Mouse (Mus musculus) liver, embryonic 13.5 days (tissue): Measurements from ENCODE around the gene Ankzf1. TPM values are rescaled to one million over a fixed set of nuclear protein-coding genes. Genes with fewer than 3 reads are reported as not detected.

Experiments used
- ATAC-seq: fragments of 200-750 bp; cut with Nextera tagmentation; 2 replicates; pipeline ENCODE4 v1.8.0; 2017; ENCODE audit warnings: low read depth, mild to moderate bottlenecking, moderate number of reproducible peaks, moderate library complexity
- DNase-seq: peaks from one replicate; pipeline ENCODE4 v3.0.0; 2022
- H3K27ac ChIP-seq: fragments of 300-500 bp; sonication (generic); 2 replicates; pipeline ENCODE4 v1.5.1; 2015; ENCODE audit warnings: moderate library complexity, mild to moderate bottlenecking, inconsistent platforms
- H3K27me3 ChIP-seq: fragments of 300-500 bp; sonication (generic); 2 replicates; pipeline ENCODE4 v1.6.1; 2015; ENCODE audit warnings: mild to moderate bottlenecking, inconsistent platforms
- H3K36me3 ChIP-seq: fragments of 300-500 bp; sonication (generic); 2 replicates; pipeline ENCODE4 v1.6.1; 2015; ENCODE audit warnings: mild to moderate bottlenecking, inconsistent platforms
- H3K4me1 ChIP-seq: fragments of 300-500 bp; sonication (generic); replicated peaks from 2 replicates; pipeline ENCODE4 v1.6.1; 2015; ENCODE audit warnings: inconsistent platforms
- H3K4me2 ChIP-seq: fragments of 300-500 bp; sonication (generic); 2 replicates; pipeline ENCODE4 v1.6.1; 2015; ENCODE audit warnings: inconsistent platforms, mild to moderate bottlenecking, moderate library complexity
- H3K4me3 ChIP-seq: fragments of 300-500 bp; sonication (generic); replicated peaks from 2 replicates; pipeline ENCODE4 v1.5.1; 2015; ENCODE audit warnings: mild to moderate bottlenecking, inconsistent platforms
- H3K9ac ChIP-seq: fragments of 300-500 bp; sonication (generic); 2 replicates; pipeline ENCODE4 v1.6.1; 2015; ENCODE audit warnings: mild to moderate bottlenecking, inconsistent platforms
- H3K9me3 ChIP-seq: fragments of 300-500 bp; sonication (generic); replicated peaks from 2 replicates; pipeline ENCODE4 v1.6.1; 2016; ENCODE audit warnings: inconsistent platforms
- WGBS: fragments of 180-500 bp; shearing (Covaris S2); methylation state at CpG from one replicate; pipeline ENCODE4 v1.1.7; 2015; ENCODE audit not compliant: insufficient replicate concordance; 5-methylcytosine and 5-hydroxymethylcytosine counted together
- polyA plus RNA-seq: library from polyadenylated mRNA; unstranded; fragments of >200 nt; fragmentation: Nextera tagmentation; extraction: Ambion mirVana; gene quantifications from 2 replicates; pipeline ENCODE4 v1.2.1, GENCODE M21; 2015

The Ankzf1 gene
- polyA plus RNA-seq, 1 experiment from 2014 or later = 9.3 TPM

DNA sequence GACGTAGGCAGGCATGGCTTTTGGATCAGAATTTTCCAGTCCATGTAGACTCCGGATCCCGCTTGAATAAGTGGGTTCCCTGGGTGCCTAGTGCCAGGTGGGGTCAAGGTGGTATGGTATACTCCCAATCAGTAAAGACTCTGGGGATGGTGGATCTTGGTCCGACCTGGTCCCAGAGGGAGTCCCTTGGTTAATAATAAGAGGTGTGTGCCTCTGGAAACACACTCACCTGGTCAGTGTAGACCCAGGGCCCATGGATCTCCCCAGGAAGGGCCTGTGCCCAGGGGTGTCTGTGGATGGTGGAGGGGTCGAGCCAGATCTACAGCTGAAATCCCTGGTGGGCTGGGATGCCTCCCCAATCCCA is 711 bp upstream of the Ankzf1 start:
- no peak; the same call in 1 of the 2 replicates for ATAC-seq
- no peaks in the 10 kb centered on the region for H3K9me3 ChIP-seq
- WGBS = 43% methylated on average over 5 of the region's 5 CpGs

DNA sequence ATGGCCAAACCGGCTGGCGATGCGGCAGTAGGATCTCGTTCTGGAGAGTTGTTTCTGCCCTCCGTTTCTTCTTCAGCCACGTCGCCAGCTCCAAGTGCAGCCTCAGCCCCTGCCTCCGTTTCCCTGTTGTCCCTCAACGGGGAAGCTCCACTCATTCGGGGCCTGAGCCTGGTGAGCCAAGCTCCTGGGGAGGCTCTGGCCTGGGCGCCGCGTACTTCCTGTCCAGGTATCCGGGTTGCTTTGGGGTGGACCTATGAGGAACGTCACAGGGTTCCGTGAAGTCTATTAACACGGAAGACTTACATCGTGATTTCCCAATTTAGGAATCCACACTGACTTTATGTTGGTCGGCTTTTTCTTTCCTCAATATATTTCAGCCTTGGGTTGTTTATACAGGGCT is 501 bp downstream of the Ankzf1 start:
- Histone ChIP-seq H3K4me2 (peak overlapping the region; percentile 94), H3K4me1 (peaks cover 51% of the 10 kb centered on the region), H3K27ac (peak overlapping the region; percentile 97), H3K9me3 (no peaks in the 10 kb centered on the region), H3K27me3 (no peaks in the 10 kb centered on the region), H3K9ac (peak overlapping the region; percentile 86), H3K36me3 (peaks cover 50% of the 10 kb centered on the region), H3K4me3 (peak overlapping the region; percentile 87)
- peak; percentile 30; the same call in 1 of the 2 replicates for ATAC-seq
- WGBS = under 1% methylated on average over 19 of the region's 19 CpGs
- peak; percentile 55 for DNase-seq

More for the DNA sequence above, 711 bp upstream of the Ankzf1 start:
- Histone ChIP-seq H3K9ac (peak overlapping the region; percentile 97), H3K4me3 (peak overlapping the region; percentile 87), H3K27ac (peak overlapping the region; percentile 97), H3K4me2 (peak overlapping the region; percentile 88), H3K36me3 (peaks cover 55% of the 10 kb centered on the region), H3K27me3 (no peaks in the 10 kb centered on the region), H3K4me1 (peaks cover 51% of the 10 kb centered on the region)
- no peak for DNase-seq

DNA sequence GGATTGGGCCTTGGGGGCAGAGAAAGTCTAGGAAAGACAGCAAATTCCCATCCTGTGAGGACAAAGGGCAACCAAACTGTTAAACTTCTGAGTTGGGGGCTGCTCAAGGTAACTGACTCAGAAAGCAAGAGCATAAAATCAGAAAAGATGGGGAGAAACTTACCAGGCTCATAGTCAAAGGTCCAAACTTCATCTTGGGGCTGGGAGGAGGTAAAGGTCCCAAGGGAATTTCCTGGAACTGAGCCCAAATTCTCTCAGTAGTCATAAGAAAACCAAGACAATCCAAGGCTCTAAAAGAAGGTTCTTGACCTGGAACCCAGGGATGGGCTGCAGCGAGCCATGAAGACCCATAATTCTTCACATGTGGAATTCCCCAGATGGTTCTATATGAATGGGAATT is 9.3 kb downstream of the Ankzf1 start:
- Histone ChIP-seq H3K9me3 (no peaks in the 10 kb centered on the region), H3K27me3 (no peaks in the 10 kb centered on the region), H3K4me1 (no peaks in the 10 kb centered on the region), H3K4me3 (no peak overlapping the region), H3K9ac (no peak overlapping the region), H3K27ac (no peak overlapping the region), H3K36me3 (peaks cover 30% of the 10 kb centered on the region), H3K4me2 (no peak overlapping the region)
- DNase-seq (no peak), ATAC-seq (no peak)
- 75% methylated on average over 1 of the region's 1 CpGs for WGBS

DNA sequence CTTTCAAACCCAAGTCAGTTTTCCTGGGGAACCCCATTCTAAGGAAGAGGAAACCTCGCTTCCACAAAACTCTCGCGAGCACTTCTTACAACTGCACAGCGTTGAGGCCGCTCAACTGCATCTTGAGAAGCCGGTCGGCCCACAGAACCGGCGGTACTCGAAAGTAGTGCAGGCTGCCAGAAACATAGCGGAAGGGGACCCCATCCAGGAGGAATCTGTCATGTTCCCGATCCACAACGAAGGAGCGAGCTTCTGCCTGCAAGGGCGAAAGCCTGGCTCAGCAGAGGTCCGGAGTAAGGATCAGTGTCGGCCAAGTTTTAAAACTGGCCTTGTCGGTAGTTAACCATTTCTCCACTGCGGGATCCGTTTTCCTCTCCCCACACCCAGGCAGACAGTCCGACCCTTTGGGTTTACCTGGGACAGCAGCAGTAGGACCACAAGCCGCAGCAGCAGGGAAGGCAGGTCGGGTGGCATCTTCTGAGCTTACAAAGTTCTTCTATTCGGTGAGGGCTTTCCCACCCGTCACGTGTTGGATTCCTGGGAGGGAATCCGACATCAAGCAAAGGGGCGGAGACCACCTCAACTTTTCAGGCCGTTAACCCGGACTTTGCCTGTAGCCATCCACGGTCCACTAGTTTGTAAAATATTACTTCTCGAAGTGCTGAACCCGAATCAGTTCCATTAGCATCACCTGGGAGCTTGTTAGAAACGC is 17.2 kb downstream of the Ankzf1 start:
- Histone ChIP-seq H3K4me1 (peaks cover 60% of the 10 kb centered on the region), H3K9me3 (no peaks in the 10 kb centered on the region), H3K4me2 (peak overlapping the region; percentile 99), H3K36me3 (peaks cover 24% of the 10 kb centered on the region), H3K27ac (peak overlapping the region; percentile 96; the same call in 1 of the 2 replicates), H3K9ac (peak overlapping the region; percentile 96), H3K27me3 (no peaks in the 10 kb centered on the region), H3K4me3 (peak overlapping the region; percentile 91)
- ATAC-seq (no peak), DNase-seq (peak; percentile 36)
- WGBS = 20% methylated on average over 34 of the region's 34 CpGs

DNA sequence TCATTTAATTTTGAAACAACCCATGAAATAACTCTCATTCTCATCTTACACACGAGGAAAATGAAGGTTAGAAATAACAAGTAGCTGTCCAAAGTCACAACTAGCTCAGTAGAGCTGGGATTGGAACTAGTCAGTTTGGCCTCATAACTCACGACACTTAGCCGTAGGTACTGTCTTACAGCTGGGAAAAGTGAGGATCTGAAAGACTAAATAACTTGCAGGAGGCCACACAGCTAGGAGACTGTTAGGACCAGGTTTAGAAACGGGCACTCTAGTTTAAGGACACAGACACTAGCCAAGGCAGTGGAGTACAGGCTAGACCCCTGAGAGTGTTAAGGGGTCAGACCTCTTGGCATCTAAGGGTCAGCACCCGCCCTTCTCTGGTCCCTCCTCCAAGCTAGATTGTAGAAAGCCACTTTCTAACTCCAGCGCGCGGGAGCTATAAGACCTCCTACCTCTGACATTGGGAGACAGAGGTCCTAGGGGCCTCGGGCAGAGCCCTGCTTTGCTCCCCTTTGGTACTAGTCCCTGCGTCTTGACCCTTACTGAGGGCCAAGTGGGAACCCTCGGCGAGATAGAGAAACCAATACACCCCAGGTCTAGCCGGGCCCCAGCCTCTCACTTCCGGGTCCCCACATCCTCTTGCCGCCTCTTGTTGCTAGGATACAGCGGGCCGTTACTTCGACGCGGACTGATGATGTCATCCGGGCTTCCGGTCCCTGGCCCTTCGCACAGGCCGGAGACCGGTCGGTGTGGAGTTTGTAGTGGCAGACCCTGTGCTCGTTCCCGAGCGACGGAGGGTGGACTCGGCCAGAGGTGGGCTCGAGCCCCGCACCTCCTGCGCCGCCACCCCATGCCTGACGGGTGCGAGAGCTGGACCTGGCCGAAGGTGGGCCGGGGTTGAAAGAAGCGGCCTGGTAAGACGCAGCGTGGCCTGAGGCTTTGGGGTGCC is 18.5 kb downstream of the Ankzf1 start, which contains the start of the genes Glb1l and Stk16:
Glb1l (minus strand) TSS at position 678 of the 952 bp plus-strand sequence.
Stk16 (plus strand) TSS at position 703 of the 952 bp plus-strand sequence.
- Histone ChIP-seq H3K9me3 (no peaks in the 10 kb centered on the region), H3K4me2 (peak within 1 kb of the TSS; percentile 99), H3K36me3 (peaks cover 37% of the 10 kb centered on the region), H3K4me1 (peaks cover 73% of the 10 kb centered on the region), H3K27ac (peak within 1 kb of the TSS; percentile 96), H3K9ac (peak within 1 kb of the TSS; percentile 96), H3K4me3 (peak within 1 kb of the TSS; percentile 91), H3K27me3 (no peaks in the 10 kb centered on the region)
- ATAC-seq = peak; percentile 88
- peak; percentile 93 for DNase-seq
- 5% methylated on average over 42 of the region's 42 CpGs for WGBS

DNA sequence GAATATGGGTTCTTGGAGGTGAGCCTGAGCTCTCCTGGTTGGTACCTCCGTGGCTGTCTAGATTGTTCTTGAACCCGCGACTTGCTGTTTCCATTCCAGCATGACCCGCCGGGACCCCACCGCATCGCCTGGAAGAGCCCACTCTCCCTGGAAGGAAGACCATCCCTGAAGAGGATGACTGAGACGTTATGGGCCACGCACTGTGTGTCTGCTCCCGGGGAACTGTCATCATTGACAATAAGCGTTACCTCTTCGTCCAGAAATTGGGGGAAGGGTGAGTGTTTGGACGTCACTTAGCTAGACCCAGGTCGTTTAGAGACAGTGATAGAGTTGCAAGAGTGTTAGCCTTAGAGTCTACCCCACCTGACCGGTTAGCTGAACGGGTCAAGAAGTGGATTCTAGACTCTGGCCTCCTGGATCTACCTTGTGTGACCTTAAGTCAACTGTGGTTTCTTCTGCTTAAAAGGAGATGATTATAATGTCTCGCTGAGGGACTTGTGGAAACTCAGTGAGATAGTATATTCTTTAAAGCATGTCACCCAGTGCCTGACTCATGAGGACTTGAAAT is 19.3 kb downstream of the Ankzf1 start:
- no peaks in the 10 kb centered on the region for H3K9me3 ChIP-seq
- peak overlapping the region; percentile 91 for H3K4me3 ChIP-seq
- H3K27me3 ChIP-seq = no peaks in the 10 kb centered on the region
- no peak for DNase-seq
- H3K4me2 ChIP-seq = peak overlapping the region; percentile 99
- 5% methylated on average over 17 of the region's 17 CpGs for WGBS
- peak overlapping the region; percentile 96 for H3K9ac ChIP-seq
- peaks cover 81% of the 10 kb centered on the region for H3K4me1 ChIP-seq
- H3K36me3 ChIP-seq = peaks cover 45% of the 10 kb centered on the region
- no peak for ATAC-seq
- peak overlapping the region; percentile 96 for H3K27ac ChIP-seq

DNA sequence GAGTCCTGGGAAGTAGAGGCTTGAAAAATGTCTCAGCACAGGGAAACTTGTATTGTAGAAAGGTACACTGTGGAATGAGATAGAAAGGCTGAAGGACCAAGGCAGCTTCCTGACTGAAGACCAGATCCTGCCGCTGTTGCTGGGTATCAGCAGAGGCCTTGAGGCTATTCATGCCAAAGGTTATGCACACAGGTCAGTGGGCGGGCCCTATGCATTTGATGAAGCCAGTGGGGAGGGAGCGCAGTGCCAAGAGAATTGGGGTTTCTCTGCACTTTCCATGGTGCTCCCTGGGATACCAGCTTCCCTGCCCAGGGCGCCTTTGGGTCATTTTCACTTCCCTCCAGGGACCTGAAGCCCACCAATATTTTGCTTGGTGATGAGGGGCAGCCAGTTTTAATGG is 20.6 kb downstream of the Ankzf1 start:
- Histone ChIP-seq H3K36me3 (peaks cover 56% of the 10 kb centered on the region), H3K27me3 (no peaks in the 10 kb centered on the region), H3K9me3 (no peaks in the 10 kb centered on the region), H3K4me1 (peaks cover 91% of the 10 kb centered on the region), H3K9ac (peak overlapping the region; percentile 96), H3K27ac (peak overlapping the region; percentile 96), H3K4me2 (peak overlapping the region; percentile 99), H3K4me3 (peak overlapping the region; percentile 91)
- DNase-seq = no peak
- ATAC-seq = no peak
- WGBS = 61% methylated on average over 4 of the region's 4 CpGs

DNA sequence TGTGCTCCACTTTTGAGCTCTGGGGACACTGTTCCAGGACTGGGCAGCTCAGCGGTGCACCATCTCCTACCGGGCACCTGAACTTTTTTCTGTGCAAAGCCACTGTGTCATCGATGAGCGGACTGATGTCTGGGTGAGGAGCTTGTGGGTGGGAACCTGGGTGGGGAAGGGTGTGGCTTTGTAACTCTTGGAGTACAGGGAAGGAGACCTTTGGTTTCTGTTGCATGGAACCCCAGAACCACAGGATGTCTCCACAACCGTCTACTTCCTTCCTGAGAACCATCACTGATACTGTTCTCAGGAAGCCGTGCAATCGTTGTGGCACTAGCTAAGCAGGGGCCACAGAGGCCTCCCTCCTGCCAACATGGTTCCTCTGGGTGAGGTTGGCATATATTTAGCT is 21.1 kb downstream of the Ankzf1 start:
- ATAC-seq = peak; percentile 11; the same call in 1 of the 2 replicates
- peak; percentile 41 for DNase-seq
- Histone ChIP-seq H3K27ac (peak overlapping the region; percentile 96), H3K9me3 (no peaks in the 10 kb centered on the region), H3K9ac (peak overlapping the region; percentile 96), H3K4me2 (peak overlapping the region; percentile 99), H3K4me3 (peak overlapping the region; percentile 91), H3K27me3 (no peaks in the 10 kb centered on the region), H3K36me3 (peaks cover 56% of the 10 kb centered on the region), H3K4me1 (peaks cover 90% of the 10 kb centered on the region)
- WGBS = 12% methylated on average over 7 of the region's 7 CpGs

DNA sequence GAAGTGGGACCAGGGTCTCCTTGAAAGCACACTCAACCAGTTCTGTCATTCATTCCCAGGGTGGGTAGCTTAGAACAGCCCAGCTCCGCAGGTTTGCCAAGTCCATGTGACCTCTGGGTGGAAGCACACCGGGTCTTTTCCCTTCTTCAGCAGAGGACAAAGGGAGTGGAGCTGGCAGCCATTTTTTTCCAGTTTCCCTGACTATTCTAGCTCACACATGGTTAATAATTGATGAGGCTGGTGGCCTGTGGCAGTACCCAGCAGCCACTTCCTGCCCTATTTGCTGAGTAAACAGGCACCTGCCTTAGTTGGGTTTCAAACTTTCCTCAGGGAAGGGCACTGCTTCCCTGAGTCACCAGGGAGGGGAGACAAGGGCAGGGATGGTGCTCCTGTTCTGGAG is 22.5 kb downstream of the Ankzf1 start:
- peaks cover 56% of the 10 kb centered on the region for H3K36me3 ChIP-seq
- H3K27ac ChIP-seq = peak overlapping the region; percentile 96
- H3K4me1 ChIP-seq = peaks cover 79% of the 10 kb centered on the region
- H3K4me3 ChIP-seq = peak overlapping the region; percentile 91
- H3K9ac ChIP-seq = peak overlapping the region; percentile 96
- H3K4me2 ChIP-seq = peak overlapping the region; percentile 99
- DNase-seq (no peak), ATAC-seq (no peak)
- H3K27me3 ChIP-seq = peaks cover 1% of the 10 kb centered on the region
- H3K9me3 ChIP-seq = no peaks in the 10 kb centered on the region
- 79% methylated on average over 2 of the region's 2 CpGs for WGBS

DNA sequence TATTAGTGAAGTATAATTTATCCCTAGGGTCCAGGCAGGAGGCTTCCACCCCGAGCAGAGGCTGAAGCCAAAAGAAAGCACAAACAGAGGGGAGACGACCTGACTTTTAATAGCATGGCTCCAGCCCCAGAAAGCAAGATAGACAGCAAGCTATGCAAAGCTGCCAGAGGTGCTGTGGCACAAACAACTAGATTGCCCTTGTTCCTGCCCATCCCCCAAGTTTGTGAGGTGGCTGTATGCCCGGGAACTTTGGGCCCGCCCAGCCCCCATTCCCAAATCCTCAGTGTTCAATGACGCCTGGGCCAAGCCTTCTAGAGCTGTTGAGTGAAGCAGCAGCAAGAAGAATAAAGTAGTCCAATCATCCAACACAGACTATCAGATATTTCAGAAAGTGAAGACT is 22.9 kb downstream of the Ankzf1 start:
- Histone ChIP-seq H3K4me2 (peak overlapping the region; percentile 99), H3K27me3 (peaks cover 6% of the 10 kb centered on the region), H3K4me3 (peak overlapping the region; percentile 91), H3K9ac (peak overlapping the region; percentile 96), H3K27ac (peak overlapping the region; percentile 96), H3K36me3 (peaks cover 56% of the 10 kb centered on the region), H3K9me3 (no peaks in the 10 kb centered on the region), H3K4me1 (peaks cover 79% of the 10 kb centered on the region)
- no peak for ATAC-seq
- WGBS = 50% methylated on average over 5 of the region's 5 CpGs
- DNase-seq = no peak

DNA sequence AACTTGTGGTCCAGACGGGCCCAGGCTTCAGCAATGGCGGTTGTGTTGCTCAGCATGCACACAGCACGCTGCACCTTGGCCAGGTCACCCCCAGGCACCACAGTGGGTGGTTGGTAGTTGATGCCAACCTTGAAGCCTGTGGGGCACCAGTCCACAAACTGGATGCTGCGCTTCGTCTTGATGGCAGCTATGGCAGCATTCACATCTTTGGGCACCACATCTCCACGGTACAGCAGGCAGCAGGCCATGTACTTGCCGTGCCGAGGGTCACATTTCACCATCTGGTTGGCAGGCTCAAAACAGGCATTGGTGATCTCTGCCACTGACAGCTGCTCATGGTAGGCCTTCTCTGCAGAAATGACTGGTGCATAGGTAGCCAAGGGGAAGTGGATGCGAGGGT is 23.8 kb downstream of the Ankzf1 start:
- peaks cover 56% of the 10 kb centered on the region for H3K36me3 ChIP-seq
- no peaks in the 10 kb centered on the region for H3K9me3 ChIP-seq
- WGBS = 86% methylated on average over 9 of the region's 9 CpGs
- peaks cover 77% of the 10 kb centered on the region for H3K4me1 ChIP-seq
- ATAC-seq (no peak), DNase-seq (no peak)
- peak overlapping the region; percentile 96 for H3K27ac ChIP-seq
- H3K4me3 ChIP-seq = peak overlapping the region; percentile 91
- H3K9ac ChIP-seq = peak overlapping the region; percentile 96
- H3K27me3 ChIP-seq = peaks cover 15% of the 10 kb centered on the region
- H3K4me2 ChIP-seq = peak overlapping the region; percentile 99
